Mouse (Mus musculus): ENCODE results near the gene Sdc4. TPM values are rescaled to one million over a fixed set of nuclear protein-coding genes. Genes with fewer than 3 reads are reported as not detected.

Sdc4 gene
- polyA plus RNA-seq, 1 experiment from 2014 or later = 41.9 TPM

DNA sequence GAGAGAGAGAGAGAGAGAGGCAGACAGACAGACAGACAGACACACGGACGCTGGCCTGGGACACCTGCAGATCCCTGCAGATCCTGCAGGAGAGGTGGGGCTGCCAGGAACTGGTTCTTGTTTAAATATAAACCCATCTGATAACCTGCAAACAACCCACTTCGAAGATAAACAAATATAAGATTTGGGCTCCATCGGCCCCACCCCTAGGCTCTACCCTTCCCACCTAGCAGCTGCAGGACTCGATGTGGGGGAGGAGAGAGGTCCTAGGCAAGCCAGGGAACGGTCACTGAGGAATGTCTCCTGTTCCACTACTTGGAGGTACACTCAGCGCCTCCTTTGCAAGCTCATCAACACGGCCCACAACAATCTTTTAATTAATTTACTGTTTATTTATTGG lies 5.4 kb downstream of the Sdc4 start:
- H3K27ac ChIP-seq = no peak overlapping the region
- no peaks in the 10 kb centered on the region for H3K9me3 ChIP-seq (replicated peaks)
- ATAC-seq (replicated peaks; ENCODE audit: insufficient number of reproducible peaks, insufficient read depth, low FRiP score, low read depth) = no peak
- H3K9ac ChIP-seq = no peak overlapping the region
- peaks cover 72% of the 10 kb centered on the region for H3K4me1 ChIP-seq (replicated peaks)
- no peak overlapping the region for H3K4me3 ChIP-seq
- 0 out of 2 replicates have a peak, but pooled peaks cover 6% of the 10 kb centered on the region for H3K27me3 ChIP-seq
- WGBS = 57% methylated on average over 8 of the region's 8 CpGs
- H3K36me3 ChIP-seq = no peaks in the 10 kb centered on the region
- no peak overlapping the region for H3K4me2 ChIP-seq

DNA sequence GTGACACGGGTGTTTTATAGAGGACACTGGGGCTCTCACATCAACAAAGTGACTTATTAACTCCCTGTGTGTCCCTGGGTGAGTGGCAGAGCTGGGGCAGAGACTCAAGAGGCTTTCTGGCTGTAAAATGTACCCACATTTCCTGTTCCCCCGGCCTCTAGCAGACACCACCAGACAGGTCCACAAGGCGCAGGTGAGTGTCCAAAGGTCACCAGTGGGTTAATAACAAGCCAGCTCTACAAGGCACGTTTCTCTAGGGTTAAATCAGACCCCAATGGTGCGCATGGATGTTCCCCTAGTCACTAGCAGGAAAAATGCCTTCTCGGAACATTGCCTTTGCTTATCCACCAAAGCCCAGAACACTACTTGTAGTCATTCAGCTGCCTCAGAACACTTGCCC lies 6.0 kb downstream of the Sdc4 start:
- no peak overlapping the region for H3K9ac ChIP-seq
- no peak for ATAC-seq (replicated peaks; ENCODE audit: insufficient number of reproducible peaks, insufficient read depth, low FRiP score, low read depth)
- no peaks in the 10 kb centered on the region for H3K36me3 ChIP-seq
- no peaks in the 10 kb centered on the region for H3K9me3 ChIP-seq (replicated peaks)
- WGBS = 73% methylated on average over 6 of the region's 6 CpGs
- H3K4me1 ChIP-seq (replicated peaks) = peaks cover 75% of the 10 kb centered on the region
- no peak overlapping the region for H3K27ac ChIP-seq
- no peak overlapping the region for H3K4me2 ChIP-seq
- 0 out of 2 replicates have a peak, but pooled peaks cover 6% of the 10 kb centered on the region for H3K27me3 ChIP-seq
- no peak overlapping the region for H3K4me3 ChIP-seq

DNA sequence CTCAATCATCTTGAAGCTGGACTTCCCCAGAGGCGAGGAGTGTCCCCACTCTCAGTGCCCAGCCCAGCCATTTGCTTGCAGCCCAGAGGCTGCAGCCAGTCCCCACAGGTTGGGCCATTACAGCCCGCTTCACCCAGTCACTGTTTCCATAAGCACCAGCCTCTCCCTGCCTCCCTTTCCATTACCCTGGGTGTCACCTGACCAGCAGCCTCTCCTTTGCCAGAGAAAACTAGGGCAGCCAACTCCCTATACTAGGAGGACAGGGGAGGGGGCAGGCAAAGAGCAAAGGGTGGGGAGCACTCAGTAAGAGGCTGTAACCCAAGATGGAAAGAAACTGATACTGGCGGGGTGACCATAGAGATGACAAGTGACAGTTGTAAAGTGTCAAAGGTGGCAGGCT lies 6.7 kb downstream of the Sdc4 start:
- WGBS = 45% methylated on average over 3 of the region's 3 CpGs
- Histone ChIP-seq H3K27me3 (0 out of 2 replicates have a peak, but pooled peaks cover 6% of the 10 kb centered on the region), H3K9me3 (replicated peaks) (no peaks in the 10 kb centered on the region), H3K27ac (no peak overlapping the region; the same call in 1 of the 2 replicates), H3K4me3 (no peak overlapping the region), H3K4me1 (replicated peaks) (peaks cover 77% of the 10 kb centered on the region), H3K36me3 (no peaks in the 10 kb centered on the region), H3K4me2 (no peak overlapping the region), H3K9ac (peak overlapping the region; percentile 22; the same call in 1 of the 2 replicates)
- ATAC-seq (replicated peaks; ENCODE audit: insufficient number of reproducible peaks, insufficient read depth, low FRiP score, low read depth) = 0 out of 2 replicates have a peak, but pooled peaks have one; percentile 17

DNA sequence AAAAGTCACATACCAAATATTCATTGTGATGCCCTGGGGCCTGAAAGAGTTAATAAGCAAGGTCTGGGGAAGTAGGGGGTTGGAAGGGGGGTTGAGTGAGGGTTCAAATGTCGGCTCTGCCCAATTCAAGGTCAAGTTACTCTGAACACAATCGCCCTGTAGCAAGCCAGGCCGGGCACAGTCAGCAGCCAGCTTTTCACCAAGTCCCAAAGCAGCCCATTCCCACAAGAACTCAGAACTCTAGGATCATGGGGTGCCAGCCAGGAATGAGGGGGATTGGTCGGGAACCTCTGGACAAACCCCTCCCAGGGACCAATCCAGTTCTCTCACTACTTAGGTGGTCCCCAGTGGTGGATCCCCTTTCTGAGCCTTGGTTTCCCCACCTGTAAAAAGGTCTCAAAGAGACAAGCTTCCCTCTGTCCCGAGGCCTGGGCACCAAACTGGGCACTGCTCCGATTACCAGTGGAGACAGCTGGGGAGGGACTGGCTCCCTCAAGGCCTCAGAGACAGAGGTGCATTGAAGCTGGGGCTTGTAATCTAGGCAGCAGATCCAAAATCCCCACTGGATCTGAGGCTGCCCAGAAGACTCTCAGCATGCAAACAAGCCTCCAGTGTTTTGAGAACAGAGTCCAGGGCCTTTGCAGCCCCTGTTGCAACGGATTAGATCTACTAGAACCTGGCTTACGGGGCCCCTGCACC lies 7.3 kb downstream of the Sdc4 start:
- H3K27ac ChIP-seq = no peak overlapping the region; the same call in 1 of the 2 replicates
- H3K4me2 ChIP-seq = no peak overlapping the region
- H3K36me3 ChIP-seq = no peaks in the 10 kb centered on the region
- ATAC-seq (replicated peaks; ENCODE audit: insufficient number of reproducible peaks, insufficient read depth, low FRiP score, low read depth) = no peak
- no peaks in the 10 kb centered on the region for H3K9me3 ChIP-seq (replicated peaks)
- peaks cover 76% of the 10 kb centered on the region for H3K4me1 ChIP-seq (replicated peaks)
- H3K4me3 ChIP-seq = no peak overlapping the region
- H3K27me3 ChIP-seq = 0 out of 2 replicates have a peak, but pooled peaks cover 5% of the 10 kb centered on the region
- H3K9ac ChIP-seq = peak overlapping the region; percentile 22; the same call in 1 of the 2 replicates
- WGBS = 23% methylated on average over 8 of the region's 8 CpGs

DNA sequence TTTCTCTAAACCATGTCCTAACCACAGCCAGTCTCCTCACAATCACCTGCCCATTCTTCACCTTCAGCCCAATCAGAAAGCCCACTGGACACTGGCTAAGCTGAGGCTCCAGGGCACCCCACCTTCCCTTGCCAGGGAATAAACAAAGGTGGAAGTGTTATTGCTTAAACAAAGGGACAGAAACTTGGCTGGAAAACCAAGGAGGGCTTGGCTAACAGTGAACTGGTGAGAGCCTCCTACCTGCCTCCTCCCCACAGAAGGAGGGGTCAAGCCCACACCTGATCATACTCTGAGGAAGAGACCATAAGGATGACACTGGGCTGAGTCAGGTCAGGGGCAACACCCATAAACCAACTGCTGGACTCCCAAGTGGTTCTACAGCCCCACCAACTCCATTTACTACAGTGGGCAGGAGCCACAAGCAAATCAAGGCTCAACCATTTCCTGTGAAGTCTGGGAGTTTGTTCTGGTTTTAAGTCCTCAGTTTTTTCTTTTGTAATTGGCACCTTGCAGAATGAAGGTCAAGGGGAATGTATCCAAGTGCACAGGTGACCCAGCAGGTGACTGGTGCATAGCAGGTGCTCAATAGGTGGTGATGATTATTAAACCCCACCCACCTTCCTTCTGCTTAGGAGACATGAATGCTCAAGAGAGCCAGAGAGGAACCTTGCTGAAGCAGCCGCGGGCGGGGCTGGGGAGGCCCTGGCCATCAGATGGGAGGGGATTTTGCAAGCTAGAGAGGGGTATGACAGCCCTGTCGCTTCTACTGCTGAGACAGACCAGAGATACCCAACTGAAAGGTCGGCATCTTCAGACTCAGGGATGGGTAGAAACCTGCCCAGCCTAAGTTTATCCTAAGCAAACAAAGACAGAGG lies 8.2 kb downstream of the Sdc4 start:
- Histone ChIP-seq H3K36me3 (no peaks in the 10 kb centered on the region), H3K27me3 (no peaks in the 10 kb centered on the region), H3K9me3 (replicated peaks) (no peaks in the 10 kb centered on the region), H3K9ac (no peak overlapping the region), H3K4me3 (no peak overlapping the region), H3K4me1 (replicated peaks) (peaks cover 77% of the 10 kb centered on the region), H3K27ac (no peak overlapping the region), H3K4me2 (no peak overlapping the region)
- no peak for ATAC-seq (replicated peaks; ENCODE audit: insufficient number of reproducible peaks, insufficient read depth, low FRiP score, low read depth)
- 46% methylated on average over 5 of the region's 5 CpGs for WGBS

DNA sequence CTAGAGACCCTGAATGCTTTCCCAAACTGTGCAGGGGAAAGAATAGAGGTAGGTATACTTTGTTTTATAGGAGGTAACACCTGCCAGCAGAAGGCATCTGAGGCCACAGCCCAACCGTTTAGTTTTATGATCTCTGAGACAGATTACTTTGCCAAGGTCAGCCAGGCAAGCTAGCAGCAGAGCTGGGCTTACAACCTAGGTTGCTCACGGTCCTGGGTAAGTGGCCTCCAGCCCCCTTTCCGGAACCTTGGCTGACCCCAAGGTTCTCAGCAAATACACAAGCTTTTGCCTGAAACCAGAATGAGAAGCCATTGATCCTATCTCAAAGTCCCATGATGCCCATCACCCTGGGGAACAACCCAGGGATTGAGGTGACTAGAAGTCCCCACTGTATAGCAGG lies 9.0 kb downstream of the Sdc4 start:
- Histone ChIP-seq H3K9ac (no peak overlapping the region), H3K9me3 (replicated peaks) (no peaks in the 10 kb centered on the region), H3K4me3 (no peak overlapping the region), H3K27me3 (no peaks in the 10 kb centered on the region), H3K27ac (no peak overlapping the region), H3K4me1 (replicated peaks) (peaks cover 74% of the 10 kb centered on the region), H3K36me3 (no peaks in the 10 kb centered on the region), H3K4me2 (no peak overlapping the region)
- 61% methylated on average over 3 of the region's 3 CpGs for WGBS
- ATAC-seq (replicated peaks; ENCODE audit: insufficient number of reproducible peaks, insufficient read depth, low FRiP score, low read depth) = no peak

DNA sequence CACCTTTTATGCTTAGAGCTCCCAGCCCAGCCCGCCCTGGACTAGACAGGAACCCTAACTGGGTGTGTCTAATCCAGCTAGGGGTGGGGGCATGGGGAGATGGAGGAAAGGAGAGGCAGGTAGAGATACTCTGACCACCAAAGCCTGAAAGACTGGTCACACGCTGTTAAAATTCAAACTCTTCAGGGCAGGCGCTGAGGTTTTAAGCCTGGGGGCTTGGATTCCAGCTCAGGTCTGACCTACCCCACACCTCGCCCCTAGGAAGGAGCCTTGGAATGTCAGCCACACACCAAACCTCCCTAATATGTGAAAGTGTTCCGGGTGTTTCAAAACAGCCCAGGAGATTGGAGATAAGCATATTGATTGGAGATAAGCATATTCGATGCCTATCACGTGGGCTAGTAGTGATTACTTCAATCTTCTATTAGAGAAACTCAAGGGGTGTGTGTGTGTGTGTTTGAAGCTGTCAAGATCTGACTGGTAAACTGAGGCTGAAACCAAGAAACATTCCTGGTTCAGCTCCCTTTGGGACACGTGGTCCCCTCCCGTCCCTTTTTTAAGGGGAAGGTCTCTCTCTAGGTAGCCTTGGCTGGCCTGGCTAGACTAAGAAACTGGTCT lies 10.3 kb downstream of the Sdc4 start:
- Histone ChIP-seq H3K4me1 (replicated peaks) (peaks cover 62% of the 10 kb centered on the region), H3K27ac (peak overlapping the region; percentile 62), H3K9me3 (replicated peaks) (no peaks in the 10 kb centered on the region), H3K9ac (0 out of 2 replicates have a peak overlapping the region, but pooled peaks have one; percentile 10), H3K4me2 (peak overlapping the region; percentile 52), H3K36me3 (no peaks in the 10 kb centered on the region; the same call in 1 of the 2 replicates), H3K27me3 (no peaks in the 10 kb centered on the region), H3K4me3 (no peak overlapping the region)
- no peak for ATAC-seq (replicated peaks; ENCODE audit: insufficient number of reproducible peaks, insufficient read depth, low FRiP score, low read depth)
- WGBS = 76% methylated on average over 9 of the region's 9 CpGs

DNA sequence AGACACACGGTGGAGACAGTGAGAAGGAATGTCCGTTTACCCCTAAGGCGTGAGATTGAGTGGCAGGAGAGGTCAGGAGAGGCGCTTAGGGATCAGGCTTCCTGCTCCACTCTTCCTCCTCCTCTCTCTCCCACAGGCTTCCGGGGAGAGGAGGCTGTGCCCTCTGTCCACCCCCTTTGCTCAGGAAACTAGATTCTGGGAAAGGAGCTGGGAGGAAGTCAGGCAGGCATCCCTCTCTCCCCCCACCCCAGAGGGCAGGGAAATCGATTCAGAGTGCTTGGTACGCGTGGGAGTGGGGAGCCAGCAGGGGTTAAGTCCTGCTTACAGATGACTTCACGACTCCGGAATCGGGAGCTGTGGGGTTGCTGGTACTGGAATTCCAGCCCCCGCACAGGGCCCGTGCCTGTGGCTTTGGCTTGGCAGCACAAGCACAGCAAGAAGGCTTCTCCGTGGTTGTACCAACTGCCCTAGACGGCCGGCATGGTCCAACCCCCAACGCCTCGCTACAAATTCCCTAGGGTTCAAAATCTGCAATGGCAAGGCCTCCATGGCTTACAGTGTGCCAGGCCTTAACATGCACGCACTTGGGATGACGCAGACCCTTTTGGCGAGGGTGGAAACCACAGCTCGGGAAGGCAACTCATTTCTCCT lies 11.0 kb downstream of the Sdc4 start:
- Histone ChIP-seq H3K9ac (0 out of 2 replicates have a peak overlapping the region, but pooled peaks have one; percentile 10), H3K27ac (peak overlapping the region; percentile 62), H3K4me3 (peak overlapping the region; percentile 15; the same call in 1 of the 2 replicates), H3K9me3 (replicated peaks) (no peaks in the 10 kb centered on the region), H3K36me3 (no peaks in the 10 kb centered on the region; the same call in 1 of the 2 replicates), H3K4me1 (replicated peaks) (peaks cover 58% of the 10 kb centered on the region), H3K4me2 (peak overlapping the region; percentile 52), H3K27me3 (no peaks in the 10 kb centered on the region)
- WGBS = 17% methylated on average over 22 of the region's 22 CpGs
- ATAC-seq (replicated peaks; ENCODE audit: insufficient number of reproducible peaks, insufficient read depth, low FRiP score, low read depth) = peak; percentile 29; the same call in 1 of the 2 replicates

DNA sequence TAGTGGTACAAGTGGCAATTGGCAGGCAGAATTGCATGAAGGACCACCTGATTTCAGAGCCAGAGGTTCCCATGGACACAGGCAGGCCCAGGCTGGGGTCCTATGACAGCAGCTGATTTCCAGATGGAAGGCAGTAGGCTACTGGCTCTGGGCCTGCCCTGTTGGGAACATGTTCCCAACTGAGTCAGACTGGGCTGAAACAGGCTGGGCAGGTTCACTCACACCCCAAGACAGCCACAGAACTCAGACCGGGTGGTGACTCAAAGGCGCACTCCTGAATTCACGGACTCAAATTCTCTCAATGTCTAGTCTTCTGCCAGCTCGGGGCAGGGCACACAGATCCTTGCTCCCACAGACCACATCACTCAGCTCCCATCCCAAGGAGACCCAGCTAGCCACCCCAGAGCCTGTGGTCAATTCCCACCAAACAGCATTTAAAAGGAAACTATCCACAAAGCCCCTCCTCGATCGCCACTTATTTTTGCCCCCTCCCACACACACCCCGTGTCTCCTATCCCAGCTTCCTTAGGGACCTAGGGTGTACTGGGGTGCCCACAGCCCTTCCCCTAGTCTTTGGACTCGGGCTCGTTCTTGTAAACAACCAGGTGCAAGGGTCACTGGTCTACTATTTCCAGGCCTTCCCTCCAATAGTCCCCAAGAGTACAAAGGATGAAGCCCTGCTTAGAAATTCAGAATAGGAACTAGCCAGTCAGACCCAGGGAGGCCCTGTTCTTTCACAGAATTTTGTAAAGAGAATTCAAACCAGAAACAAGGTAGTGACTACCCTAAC lies 11.8 kb downstream of the Sdc4 start:
- H3K27me3 ChIP-seq = no peaks in the 10 kb centered on the region
- peaks cover 51% of the 10 kb centered on the region for H3K4me1 ChIP-seq (replicated peaks)
- 71% methylated on average over 9 of the region's 9 CpGs for WGBS
- ATAC-seq (replicated peaks; ENCODE audit: insufficient number of reproducible peaks, insufficient read depth, low FRiP score, low read depth) = no peak
- peak overlapping the region; percentile 62 for H3K27ac ChIP-seq
- no peak overlapping the region for H3K4me3 ChIP-seq
- H3K36me3 ChIP-seq = no peaks in the 10 kb centered on the region; the same call in 1 of the 2 replicates
- H3K9ac ChIP-seq = no peak overlapping the region
- H3K9me3 ChIP-seq (replicated peaks) = no peaks in the 10 kb centered on the region
- no peak overlapping the region for H3K4me2 ChIP-seq

DNA sequence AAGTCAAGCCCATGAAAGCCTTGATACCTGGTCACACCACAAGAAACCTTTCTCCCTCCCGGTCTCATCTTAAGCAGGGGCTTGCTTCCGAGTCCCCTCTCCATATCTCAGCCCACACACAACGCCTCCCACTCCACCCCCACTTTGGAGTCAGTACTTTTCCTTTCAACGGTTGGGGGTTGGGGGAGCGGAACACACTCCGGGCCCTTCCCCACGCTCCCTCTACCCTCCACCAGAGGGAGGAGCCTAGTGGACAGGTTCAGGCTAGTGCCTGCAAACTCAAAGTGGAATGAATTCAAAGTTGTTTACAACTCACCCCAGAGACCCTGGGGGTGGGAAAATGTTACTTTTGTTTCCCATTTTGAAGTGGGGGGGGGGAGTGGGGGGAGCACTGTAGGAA lies 13.0 kb downstream of the Sdc4 start:
- H3K36me3 ChIP-seq = no peaks in the 10 kb centered on the region; the same call in 1 of the 2 replicates
- no peak overlapping the region for H3K27ac ChIP-seq
- WGBS = 12% methylated on average over 7 of the region's 7 CpGs
- ATAC-seq (replicated peaks; ENCODE audit: insufficient number of reproducible peaks, insufficient read depth, low FRiP score, low read depth) = no peak
- H3K4me2 ChIP-seq = 0 out of 2 replicates have a peak overlapping the region, but pooled peaks have one; percentile 3
- peaks cover 40% of the 10 kb centered on the region for H3K4me1 ChIP-seq (replicated peaks)
- H3K27me3 ChIP-seq = no peaks in the 10 kb centered on the region
- H3K9ac ChIP-seq = no peak overlapping the region
- no peaks in the 10 kb centered on the region for H3K9me3 ChIP-seq (replicated peaks)
- H3K4me3 ChIP-seq = no peak overlapping the region
